Mouse (Mus musculus): ENCODE data around the gene Psma4. TPM values are rescaled to one million over a fixed set of nuclear protein-coding genes. Genes with fewer than 3 reads are reported as not detected.
"Not testable (repeated sequence)": the region's sequence is repeated elsewhere in the genome, so short reads cannot be mapped to it uniquely, and the experiment has no call there.

Gene Psma4
- polyA plus RNA-seq (2012; rRNA removed) = 94.5 and 97.4 TPM in 2 replicates

DNA sequence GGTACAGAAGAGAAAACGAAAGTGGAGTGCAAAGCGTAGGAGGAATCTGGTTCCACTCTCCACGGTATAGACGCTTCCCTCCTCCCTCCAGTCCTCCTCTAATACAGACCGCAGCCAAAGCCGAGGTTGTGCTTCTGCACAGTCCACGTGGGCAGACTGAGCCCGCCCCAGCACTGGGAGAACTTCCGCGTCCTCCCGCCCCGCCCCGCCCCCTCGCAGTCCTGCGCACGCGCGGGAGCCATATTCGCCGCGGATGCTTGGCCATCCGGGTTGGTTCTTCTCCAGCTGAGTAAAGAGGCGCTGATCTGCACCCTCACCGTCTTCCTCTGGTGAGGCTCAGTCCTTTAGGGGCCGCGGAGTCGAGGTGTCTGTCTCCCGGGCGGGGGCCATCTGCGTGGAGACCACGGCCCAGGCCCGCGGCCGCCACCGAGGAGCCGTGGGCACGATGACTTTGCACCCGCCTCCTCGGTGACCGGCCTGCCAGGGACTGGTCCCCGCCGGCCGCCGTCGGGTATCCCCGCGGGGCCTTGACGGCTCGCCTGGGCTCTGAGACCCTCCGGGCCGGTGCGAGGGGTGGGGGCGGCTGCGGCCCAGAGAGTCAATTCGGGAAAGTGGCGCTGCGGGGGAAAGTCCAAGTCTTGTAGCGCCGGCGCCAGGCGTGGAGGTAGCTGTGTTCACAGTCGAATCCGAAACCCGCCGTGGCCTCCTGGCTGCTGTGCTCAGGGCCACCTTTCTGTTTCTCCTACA, at the start of gene Psma4, which contains the start of gene AY074887:
Psma4 (plus strand) TSS at position 216 of the 747 bp plus-strand sequence.
AY074887 (minus strand) TSS at position 424 of the 747 bp plus-strand sequence.
- DNase-seq (ENCODE audit: low read depth, low spot score) = peak; percentile 78
- WGBS = under 1% methylated on average over 65 of the region's 65 CpGs

DNA sequence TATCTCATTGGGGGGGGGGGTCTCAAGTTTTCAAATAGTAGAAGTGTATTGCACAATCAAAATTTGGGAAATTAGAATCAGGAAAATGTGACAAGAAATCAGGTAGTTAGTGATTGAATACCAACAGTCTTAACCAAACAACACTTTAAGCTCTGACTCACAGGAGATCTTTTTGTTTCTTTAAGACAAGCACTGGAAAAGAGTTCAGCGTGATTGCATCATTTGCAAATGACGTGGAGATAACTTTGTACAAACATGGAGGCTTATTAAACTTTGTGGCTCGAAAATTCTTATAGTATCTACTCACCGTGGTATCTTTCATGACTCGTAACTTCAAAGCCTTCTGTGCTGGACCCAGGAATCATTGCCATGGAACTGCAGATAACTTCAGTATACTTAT, 41.1 kb upstream of the Psma4 start:
- 43% methylated on average over 5 of the region's 5 CpGs for WGBS
- DNase-seq (ENCODE audit: low read depth, low spot score) = no peak

DNA sequence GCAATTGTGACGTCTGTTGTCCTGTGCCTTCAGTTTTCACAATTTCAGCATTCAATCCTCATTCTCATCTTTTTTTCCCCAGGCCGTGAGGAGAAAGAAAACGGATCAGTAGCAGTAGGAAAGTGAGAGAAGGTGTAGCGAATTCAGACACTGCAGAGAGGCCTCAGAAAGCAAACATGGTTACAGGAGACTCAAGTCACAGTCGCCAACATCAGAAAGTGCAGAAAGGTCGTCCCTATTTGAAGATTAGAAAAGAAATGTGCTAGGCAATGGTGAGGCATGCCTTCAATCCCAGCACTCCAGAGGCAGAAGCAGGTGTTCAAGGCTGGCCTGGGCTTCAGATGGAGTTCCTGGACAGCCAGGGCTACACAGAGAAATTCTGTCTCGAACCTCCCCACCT, 35.0 kb upstream of the Psma4 start:
- 62% methylated on average over 7 of the region's 7 CpGs for WGBS
- DNase-seq (ENCODE audit: low read depth, low spot score) = no peak

DNA sequence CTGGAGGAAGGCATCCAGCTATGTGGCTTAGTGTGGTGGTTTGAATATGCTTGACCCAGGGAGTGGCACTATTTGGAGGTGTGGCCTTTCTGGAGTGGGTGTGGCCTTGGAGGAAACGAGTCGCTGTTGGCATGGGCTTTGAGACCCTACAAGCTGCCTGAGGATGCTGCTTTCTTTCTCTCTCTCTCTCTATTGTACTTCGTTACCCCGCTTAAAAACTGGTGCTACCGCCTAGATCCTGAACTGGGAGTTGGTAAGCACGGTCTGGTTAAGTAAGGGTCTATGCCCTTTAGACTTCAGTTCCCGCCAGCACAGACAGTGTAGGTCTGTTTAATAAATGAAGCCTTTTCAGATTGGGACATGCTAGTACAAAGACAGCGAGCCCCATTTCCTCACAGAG, 34.2 kb upstream of the Psma4 start:
- DNase-seq (ENCODE audit: low read depth, low spot score) = no peak
- 80% methylated on average over 8 of the region's 8 CpGs for WGBS

DNA sequence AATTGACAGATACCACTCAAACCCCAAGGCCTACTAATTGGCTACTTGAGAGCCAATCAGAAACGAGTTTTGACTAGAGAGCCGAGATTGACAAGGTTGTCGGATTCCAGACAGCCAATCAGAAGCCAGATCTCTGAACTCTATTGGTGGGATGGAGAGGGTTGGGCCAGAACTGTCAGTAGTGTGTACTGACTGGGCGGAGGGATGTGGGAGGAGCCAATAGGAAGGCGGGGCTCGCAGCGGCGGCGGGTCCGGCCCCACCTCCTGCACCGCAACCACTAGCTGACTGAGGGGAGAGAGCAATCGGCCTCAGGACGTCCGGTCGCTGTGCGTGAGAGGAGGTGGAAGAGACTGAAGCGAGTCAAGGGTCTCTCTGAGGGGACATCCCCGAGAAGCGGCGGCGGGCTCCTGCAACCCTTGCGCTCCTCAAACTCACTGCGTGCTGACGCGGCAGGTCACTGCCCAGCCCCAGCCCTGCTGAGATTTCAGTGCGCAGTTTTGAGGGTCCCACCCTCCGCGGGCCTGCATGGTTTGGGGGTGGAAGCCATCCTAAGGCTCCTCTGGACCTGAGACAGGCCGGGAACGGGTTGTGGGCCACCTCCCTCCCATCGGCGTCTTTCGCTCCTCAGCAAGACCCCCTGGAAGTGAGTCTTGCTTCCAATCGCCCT, 33.4 kb upstream of the Psma4 start, which contains the start of gene Hykk:
Hykk (plus strand) TSS at position 274 of the 668 bp plus-strand sequence.
- peak; percentile 55 for DNase-seq (ENCODE audit: low read depth, low spot score)
- 1% methylated on average over 34 of the region's 34 CpGs for WGBS

DNA sequence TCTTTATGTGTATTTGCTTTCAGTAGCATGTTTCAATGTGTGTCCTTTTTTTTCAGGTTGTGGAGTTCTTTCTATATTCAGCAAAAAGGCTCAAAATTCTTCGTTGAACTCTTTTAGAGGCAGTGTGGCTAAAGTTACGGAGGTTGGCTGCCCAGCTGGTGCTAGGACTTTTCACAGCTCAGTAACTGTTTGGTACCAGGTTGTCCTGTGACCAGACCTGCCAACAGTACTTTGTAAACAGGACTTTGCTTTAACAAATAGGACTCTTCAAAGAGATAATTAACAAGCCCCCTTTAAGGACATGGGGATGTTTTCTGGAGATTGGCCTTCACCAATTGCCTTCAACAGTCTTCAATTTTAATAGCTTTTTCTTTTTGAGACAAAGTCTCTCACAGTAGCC, 32.4 kb upstream of the Psma4 start:
- DNase-seq (ENCODE audit: low read depth, low spot score) = no peak
- 39% methylated on average over 2 of the region's 2 CpGs for WGBS

DNA sequence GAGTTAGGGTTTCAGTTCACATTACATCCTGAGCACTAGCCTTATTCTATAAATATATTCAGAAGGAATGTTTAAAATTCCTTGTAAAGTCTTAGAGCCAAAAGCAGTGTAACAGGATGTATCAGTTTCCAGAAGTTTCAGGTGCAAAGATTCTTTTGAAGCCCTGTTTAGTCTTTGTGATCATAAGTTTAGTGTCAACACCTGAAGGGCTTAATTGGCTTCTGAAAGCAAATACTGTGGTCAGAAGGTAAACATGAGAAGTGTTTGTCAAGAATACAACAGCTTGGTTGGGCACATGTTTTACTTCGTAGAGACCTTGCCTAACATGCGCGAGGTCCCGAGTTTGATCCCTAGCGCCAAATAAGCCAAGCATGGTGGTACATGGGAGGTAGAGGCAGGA, 31.8 kb upstream of the Psma4 start:
- no peak for DNase-seq (ENCODE audit: low read depth, low spot score)
- 38% methylated on average over 5 of the region's 5 CpGs for WGBS

DNA sequence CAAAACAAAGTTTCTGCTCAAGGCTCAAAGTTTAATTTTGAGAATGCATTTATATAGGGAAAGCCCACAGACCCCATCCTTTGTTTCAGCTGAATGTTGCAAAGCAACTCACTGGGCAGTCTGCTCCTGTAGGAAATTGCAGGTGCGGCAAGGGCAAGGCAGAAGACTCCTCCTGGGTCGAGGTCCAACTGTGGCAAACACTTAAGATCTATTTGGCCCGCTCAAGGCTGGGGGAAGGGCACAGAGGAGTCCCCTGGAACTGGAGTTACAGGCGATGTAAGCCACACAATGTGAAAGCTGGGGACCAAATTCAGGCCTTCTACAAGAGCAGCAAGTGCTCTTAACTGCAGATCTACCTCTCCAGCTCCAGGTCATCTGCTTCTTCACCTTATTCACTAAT, 30.6 kb upstream of the Psma4 start:
- DNase-seq (ENCODE audit: low read depth, low spot score) = no peak
- 21% methylated on average over 4 of the region's 4 CpGs for WGBS

DNA sequence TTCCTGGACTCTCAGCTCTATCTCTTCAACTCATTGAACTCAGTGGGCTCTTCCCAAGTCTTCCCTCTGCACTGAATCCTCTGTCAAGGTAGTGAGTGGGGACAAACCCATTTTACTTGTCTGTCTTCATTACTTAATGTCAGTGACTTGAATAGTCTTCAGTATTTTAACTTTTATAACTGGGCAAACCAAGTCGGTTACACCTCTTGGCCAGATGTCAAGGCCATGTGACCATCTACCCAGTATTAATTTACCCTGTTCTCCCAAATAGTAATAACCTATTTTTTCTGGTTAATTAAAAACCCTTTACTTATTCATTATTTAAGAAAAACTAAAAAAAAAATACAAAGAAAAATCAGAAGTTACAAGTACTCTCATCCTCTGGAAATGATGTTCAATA, 19.8 kb upstream of the Psma4 start:
- WGBS = 57% methylated on average over 1 of the region's 1 CpGs
- DNase-seq (ENCODE audit: low read depth, low spot score) = no peak

DNA sequence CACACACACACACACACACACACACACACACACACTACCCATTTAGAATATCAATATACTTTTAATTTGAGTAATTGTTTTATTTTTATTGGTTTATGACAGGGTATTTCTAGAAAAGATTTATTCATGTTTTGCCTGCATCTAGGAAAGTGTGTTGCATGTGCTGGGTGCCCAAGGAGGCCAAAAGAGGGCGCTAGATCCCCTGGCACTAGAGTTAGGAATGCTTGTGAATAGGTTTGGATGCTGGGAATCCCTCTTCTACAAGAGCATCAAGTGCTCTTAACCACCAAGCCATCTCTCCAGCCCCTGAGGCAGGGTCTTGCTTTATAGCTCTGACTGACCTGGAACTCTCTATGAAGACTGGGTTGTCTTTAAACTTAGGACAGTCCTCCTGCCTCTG, 18.8 kb upstream of the Psma4 start:
- DNase-seq (ENCODE audit: low read depth, low spot score) = no peak
- WGBS = 29% methylated on average over 1 of the region's 1 CpGs

DNA sequence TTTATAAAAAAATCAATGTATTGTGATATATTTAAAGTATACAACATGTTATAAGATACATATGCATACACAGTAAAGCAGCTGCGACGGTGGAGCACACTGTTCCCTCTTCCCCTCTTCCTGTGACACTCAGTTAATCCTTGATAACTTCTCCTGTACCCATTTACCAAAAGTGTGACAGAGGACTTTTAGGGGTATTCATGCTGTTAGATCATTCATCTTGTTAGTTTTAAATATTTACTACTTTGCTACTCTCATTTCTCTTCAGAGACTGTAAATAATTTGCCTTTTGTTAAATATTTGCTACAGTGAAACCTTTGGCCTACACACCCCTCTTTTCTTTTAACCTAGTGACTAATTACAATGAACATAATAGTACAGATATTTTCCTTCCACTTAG, 18.2 kb upstream of the Psma4 start:
- 51% methylated on average over 2 of the region's 2 CpGs for whole genome bisulfite sequencing
- no peak for DNase-seq (ENCODE audit: low read depth, low spot score)

DNA sequence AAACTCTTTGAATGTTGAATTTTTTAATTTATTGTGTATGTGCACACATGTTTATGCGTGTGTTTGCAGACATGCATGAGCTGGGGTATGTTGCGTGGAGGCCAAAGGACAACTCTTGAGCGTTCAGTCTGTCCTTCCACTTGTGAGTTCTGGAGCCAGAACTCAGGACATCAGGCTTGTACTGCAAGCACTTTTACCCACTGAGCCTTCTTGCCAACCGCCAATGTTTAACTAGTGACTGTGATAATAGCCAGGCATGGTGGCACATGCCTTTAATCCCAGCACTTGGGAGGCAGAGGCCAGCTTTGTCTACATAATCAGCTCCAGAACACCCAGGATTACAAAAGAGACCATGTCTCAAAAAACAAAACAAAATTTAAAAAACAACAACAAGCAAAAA, 8.5 kb upstream of the Psma4 start:
- no peak for DNase-seq (ENCODE audit: low read depth, low spot score)
- 78% methylated on average over 4 of the region's 4 CpGs for WGBS

DNA sequence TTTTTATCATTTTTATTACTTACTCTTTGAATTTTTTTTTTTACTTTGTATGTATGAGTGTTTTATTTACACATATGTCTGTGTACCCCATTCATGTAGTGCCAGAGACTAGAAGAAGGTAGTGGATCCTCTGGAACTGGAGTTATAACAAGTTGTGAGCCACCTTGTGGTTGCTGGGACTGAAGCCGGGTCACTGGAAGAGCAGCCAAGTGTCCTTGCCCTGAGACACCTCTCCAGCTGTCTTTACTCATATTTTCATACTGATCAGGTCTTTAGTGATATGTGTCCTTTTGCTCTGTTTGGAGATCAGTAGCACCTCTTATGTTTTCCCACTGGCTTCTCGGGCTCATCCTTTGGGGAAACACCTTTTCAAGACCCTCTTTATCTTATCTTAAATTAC, 6.1 kb upstream of the Psma4 start:
- no peak for DNase-seq (ENCODE audit: low read depth, low spot score)
- 69% methylated on average over 2 of the region's 2 CpGs for WGBS

DNA sequence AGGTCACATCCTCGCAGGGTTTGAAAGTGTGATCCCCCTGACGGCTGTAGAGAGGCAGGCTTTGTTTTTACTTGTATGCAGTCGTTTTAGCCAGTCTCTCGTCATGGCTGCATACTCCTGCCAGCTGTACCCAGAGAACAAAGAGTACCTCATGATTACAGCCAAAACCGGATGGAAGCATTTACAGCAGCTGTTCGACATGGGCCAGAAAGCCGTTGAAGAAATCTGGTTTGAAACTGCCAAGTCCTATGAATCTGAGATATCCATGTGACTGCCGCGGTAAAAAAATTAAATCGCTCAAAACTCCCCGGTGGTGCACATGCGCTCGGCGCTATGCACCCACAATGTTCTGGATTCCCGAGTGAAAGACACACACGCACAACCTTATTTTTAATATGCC, 4.3 kb upstream of the Psma4 start:
- 76% methylated on average over 16 of the region's 16 CpGs for WGBS
- no peak for DNase-seq (ENCODE audit: low read depth, low spot score)

DNA sequence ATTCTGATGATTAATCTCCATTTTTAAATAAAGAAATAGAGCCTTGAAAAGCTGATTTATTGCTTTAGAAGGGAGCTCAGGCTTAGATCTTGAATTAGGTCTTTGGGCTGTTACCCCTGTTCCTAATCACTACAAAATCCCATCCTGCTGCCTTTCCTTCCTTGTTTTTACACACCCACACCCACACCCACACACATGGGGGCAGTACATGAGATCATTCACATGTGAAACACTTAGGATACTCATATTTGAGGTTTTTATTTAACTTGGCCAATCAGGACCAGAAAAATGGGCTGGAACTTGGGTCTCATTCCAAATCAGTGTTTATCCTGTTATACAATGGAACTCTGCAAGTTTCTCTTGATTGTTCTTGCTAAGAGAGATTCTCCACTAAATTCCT, 1.1 kb upstream of the Psma4 start:
- DNase-seq (ENCODE audit: low read depth, low spot score) = no peak

DNA sequence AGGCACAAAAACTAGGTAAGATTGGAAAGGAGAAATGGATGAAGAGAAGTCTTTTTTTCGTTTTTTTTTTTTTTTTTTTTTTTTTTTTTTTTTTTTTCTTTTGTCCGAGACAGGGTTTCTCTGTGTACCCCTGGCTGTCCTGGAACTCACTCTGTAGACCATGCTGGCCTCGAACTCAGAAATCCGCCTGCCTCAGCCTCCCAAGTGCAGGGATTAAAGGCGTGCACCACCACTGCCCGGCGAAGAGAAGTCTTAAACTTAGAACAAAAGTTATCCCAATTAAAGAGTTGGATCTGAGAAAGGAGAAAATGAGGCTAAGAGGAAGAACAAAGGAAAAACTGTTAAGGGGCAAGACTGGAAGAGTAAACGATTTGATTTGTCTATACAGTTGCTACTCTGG, 428 bp upstream of the Psma4 start:
- DNase-seq (ENCODE audit: low read depth, low spot score) = not testable (repeated sequence)
- WGBS = 31% methylated on average over 8 of the region's 8 CpGs

DNA sequence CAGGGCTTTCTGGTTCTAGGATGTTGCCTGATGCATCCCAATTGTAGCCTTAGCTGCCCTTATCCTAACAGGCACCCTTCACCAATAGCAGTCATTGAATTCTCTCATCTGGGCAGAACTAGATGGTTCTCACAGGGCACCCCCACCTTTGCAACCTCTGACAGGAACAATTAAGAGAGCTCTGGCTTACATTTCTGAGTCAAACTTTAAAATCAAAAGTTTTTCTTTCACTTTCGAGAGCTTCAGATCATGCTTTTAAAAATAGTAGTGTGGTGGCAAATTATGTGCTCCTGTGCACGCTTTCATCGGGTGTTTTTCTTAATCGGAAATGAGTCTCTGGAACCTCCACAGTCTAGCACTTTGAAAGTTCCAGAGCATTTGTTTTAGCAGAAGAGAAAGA, 10.5 kb downstream of the Psma4 start:
- no peak for DNase-seq (ENCODE audit: low read depth, low spot score)

DNA sequence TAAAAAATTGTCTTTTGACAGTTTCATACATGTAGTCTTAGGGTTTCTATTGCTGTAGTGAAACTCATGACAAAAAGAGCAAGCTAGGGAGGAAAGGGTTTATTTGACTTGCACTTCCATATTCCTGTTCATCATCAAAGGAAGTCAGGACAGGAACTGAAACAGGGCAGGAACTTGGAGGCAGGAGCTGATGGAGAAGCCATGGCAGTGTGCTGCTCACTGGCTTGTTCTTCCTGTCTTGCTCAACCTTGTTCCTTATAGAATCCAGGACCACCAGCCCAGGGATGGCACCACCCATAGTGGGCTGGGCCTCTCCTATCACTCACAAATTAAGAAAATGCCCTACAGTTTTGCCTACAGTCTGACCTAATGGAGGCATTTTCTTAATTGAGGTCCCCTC, 13.1 kb downstream of the Psma4 start:
- no peak for DNase-seq (ENCODE audit: low read depth, low spot score)

More for the DNA sequence above, 10.5 kb downstream of the Psma4 start:
- WGBS = 72% methylated on average over 4 of the region's 4 CpGs

DNA sequence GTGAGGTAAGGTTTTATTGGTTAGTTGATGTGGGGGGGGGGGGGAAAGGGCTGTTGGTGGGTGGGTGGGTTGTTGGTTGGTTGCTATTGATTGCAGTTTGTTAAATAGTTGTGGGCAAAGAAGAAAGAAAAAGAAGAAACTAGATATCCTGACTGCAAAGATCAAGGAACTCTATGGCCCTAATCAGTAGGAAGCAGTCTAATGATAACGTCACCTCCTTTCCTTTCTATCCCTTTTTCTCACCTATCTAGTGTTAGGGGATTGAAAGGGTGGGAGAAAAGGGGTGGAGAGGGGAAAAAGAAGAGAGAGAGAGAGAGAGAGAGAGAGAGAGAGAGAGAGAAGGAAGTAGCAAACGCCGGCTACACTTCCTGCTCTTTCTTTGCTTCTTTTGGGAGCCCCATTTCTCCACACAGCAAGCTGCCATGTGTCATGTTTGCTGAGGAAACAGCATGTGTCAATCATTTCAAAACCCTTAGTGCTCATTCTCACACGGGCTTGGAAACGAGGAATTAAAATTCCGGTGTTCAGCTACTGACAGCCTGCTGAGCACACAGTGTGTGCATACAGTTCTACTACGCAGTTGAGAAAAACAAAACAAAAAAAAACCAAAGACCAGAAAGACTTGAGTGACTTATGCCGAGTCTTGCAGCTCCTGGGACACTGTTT, 19.5 kb downstream of the Psma4 start:
- 52% methylated on average over 8 of the region's 8 CpGs for WGBS
- no peak for DNase-seq (ENCODE audit: low read depth, low spot score)

DNA sequence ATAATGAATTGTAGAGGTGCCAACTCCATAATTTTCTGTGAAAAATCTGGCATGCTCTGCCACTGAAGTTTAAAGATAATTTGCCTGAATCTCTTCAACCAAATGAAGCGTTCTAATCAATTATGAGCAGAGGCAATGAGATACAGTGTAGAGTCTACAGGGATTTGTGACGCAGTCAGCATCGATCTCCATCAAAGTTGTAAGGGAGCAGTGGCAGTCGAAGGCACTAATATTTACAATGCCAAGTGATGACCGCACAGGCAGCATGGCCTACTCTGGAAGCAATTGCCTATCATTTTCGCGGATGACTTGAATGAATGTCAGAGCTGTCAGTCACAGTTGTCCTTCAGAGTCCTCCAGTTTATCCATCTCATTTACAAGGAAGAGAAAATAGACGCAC, 30.1 kb downstream of the Psma4 start, which contains the start of gene Chrna5:
Chrna5 (plus strand) TSS at position 207 of the 400 bp plus-strand sequence.
- DNase-seq (ENCODE audit: low read depth, low spot score) = no peak
- WGBS = 68% methylated on average over 8 of the region's 8 CpGs
